Mouse (Mus musculus): ENCODE measurements around the gene Kpna7.
"Not testable (repeated sequence)": the region's sequence is repeated elsewhere in the genome, so short reads cannot be mapped to it uniquely, and the experiment has no call there.

Kpna7 gene

GRCm38 (mm10) chr5:145102706-145103105 is 18.9 kb upstream of the Kpna7 start:
- no peak for DNase-seq (ENCODE audit: low spot score in 2 of 2)

- not testable (repeated sequence) for DNase-seq (ENCODE audit: low spot score in 2 of 2)
These were observed 17.6 kb upstream of the Kpna7 start for GRCm38 (mm10) chr5:145101451-145101850.

GRCm38 (mm10) chr5:145100960-145101359 is 17.1 kb upstream of the Kpna7 start:
- no peak for DNase-seq (ENCODE audit: low spot score in 2 of 2)

- no peak for DNase-seq (ENCODE audit: low spot score in 2 of 2)
These were observed 14.6 kb upstream of the Kpna7 start for GRCm38 (mm10) chr5:145098340-145098821.

- no peak for DNase-seq (ENCODE audit: low spot score in 2 of 2)
These were observed 12.4 kb upstream of the Kpna7 start for GRCm38 (mm10) chr5:145096195-145096594.

GRCm38 (mm10) chr5:145089878-145090277 is 6.0 kb upstream of the Kpna7 start:
- no peak for DNase-seq (ENCODE audit: low spot score in 2 of 2)

- DNase-seq (ENCODE audit: low spot score in 2 of 2) = no peak
These were observed 4.4 kb upstream of the Kpna7 start for GRCm38 (mm10) chr5:145088186-145088585.

GRCm38 (mm10) chr5:145084822-145085221 is 992 bp upstream of the Kpna7 start:
- DNase-seq (ENCODE audit: low spot score in 2 of 2) = no peak

- DNase-seq (ENCODE audit: low spot score in 2 of 2) = not testable (repeated sequence)
These were observed 629 bp downstream of the Kpna7 start for GRCm38 (mm10) chr5:145083201-145083600.

GRCm38 (mm10) chr5:145081866-145082613 is 1.8 kb downstream of the Kpna7 start:
- DNase-seq (ENCODE audit: low spot score in 2 of 2) = peak; percentile 28 to 70

- no peak for DNase-seq (ENCODE audit: low spot score in 2 of 2)
These were observed 8.7 kb downstream of the Kpna7 start for GRCm38 (mm10) chr5:145075081-145075480.

GRCm38 (mm10) chr5:145071342-145071741 is 12.5 kb downstream of the Kpna7 start:
- DNase-seq (ENCODE audit: low spot score in 2 of 2) = no peak

GRCm38 (mm10) chr5:145069707-145070106 is 14.1 kb downstream of the Kpna7 start:
- DNase-seq (ENCODE audit: low spot score in 2 of 2) = peak; percentile 36 to 53

GRCm38 (mm10) chr5:145068863-145069262 is 15.0 kb downstream of the Kpna7 start:
- no peak for DNase-seq (ENCODE audit: low spot score in 2 of 2)

- no peak for DNase-seq (ENCODE audit: low spot score in 2 of 2)
These were observed 19.0 kb downstream of the Kpna7 start for GRCm38 (mm10) chr5:145064765-145065340.

GRCm38 (mm10) chr5:145059524-145059923 is 24.3 kb downstream of the Kpna7 start:
- no peak for DNase-seq (ENCODE audit: low spot score in 2 of 2)

- no peak for DNase-seq (ENCODE audit: low spot score in 2 of 2)
These were observed 25.1 kb downstream of the Kpna7 start for GRCm38 (mm10) chr5:145058722-145059121.

- DNase-seq (ENCODE audit: low spot score in 2 of 2) = no peak
These were observed 25.9 kb downstream of the Kpna7 start for GRCm38 (mm10) chr5:145057907-145058306.

GRCm38 (mm10) chr5:145054187-145054586 is 29.6 kb downstream of the Kpna7 start:
- not testable (repeated sequence) for DNase-seq (ENCODE audit: low spot score in 2 of 2)

GRCm38 (mm10) chr5:145042690-145043089 is 41.1 kb downstream of the Kpna7 start, which contains the start of gene 1700018F24Rik:
1700018F24Rik (plus strand) TSS chr5:145042990.
- not testable (repeated sequence) for DNase-seq (ENCODE audit: low spot score in 2 of 2)

- DNase-seq (ENCODE audit: low spot score in 2 of 2) = peak in 1 of 2 experiments; percentile 4
These were observed 42.2 kb downstream of the Kpna7 start for GRCm38 (mm10) chr5:145041628-145042027.

- DNase-seq (ENCODE audit: low spot score in 2 of 2) = not testable (repeated sequence)
These were observed 51.4 kb downstream of the Kpna7 start, which contains the start of gene Gm4871 for GRCm38 (mm10) chr5:145032391-145032790. Gm4871 (minus strand) TSS chr5:145032754.

GRCm38 (mm10) chr5:145030476-145030875 is 53.4 kb downstream of the Kpna7 start:
- DNase-seq (ENCODE audit: low spot score in 2 of 2) = not testable (repeated sequence)
